Mouse (Mus musculus) spleen, postnatal 36 days (tissue): ENCODE data around the gene Mindy1.

Experiments
- DNase-seq, 2 experiments: peaks; one replicate each; pipeline ENCODE4 v3.0.0; 2022; ENCODE audit warnings: low spot score in 2 of 2, mixed read lengths in 1 of 2

Gene Mindy1

GRCm38 (mm10) chr3:95293537-95293936 lies 12.4 kb downstream of the Mindy1 start:
- peak in 1 of 2 experiments; percentile 40 for DNase-seq

GRCm38 (mm10) chr3:95294316-95294715 lies 13.2 kb downstream of the Mindy1 start:
- no peak for DNase-seq

- DNase-seq: no peak
These were observed 13.6 kb downstream of the Mindy1 start for GRCm38 (mm10) chr3:95294718-95295117.

- no peak for DNase-seq
These were observed 14.4 kb downstream of the Mindy1 start for GRCm38 (mm10) chr3:95295321-95296102.

- DNase-seq: no peak
These were observed 14.9 kb downstream of the Mindy1 start for GRCm38 (mm10) chr3:95296103-95296469.

- DNase-seq: no peak
These were observed 16.9 kb downstream of the Mindy1 start for GRCm38 (mm10) chr3:95298018-95298417.

- no peak for DNase-seq
These were observed 20.2 kb downstream of the Mindy1 start for GRCm38 (mm10) chr3:95301204-95301796.

GRCm38 (mm10) chr3:95306244-95306643 lies 25.1 kb downstream of the Mindy1 start:
- no peak for DNase-seq

GRCm38 (mm10) chr3:95307100-95307499 lies 26.0 kb downstream of the Mindy1 start, which contains the start of gene Anxa9:
Anxa9 (minus strand) TSS chr3:95307176.
- DNase-seq: no peak

GRCm38 (mm10) chr3:95310496-95310895 lies 29.4 kb downstream of the Mindy1 start:
- DNase-seq: no peak

- peak; percentile 43 to 66 for DNase-seq
These were observed 30.1 kb downstream of the Mindy1 start for GRCm38 (mm10) chr3:95310968-95311882.

- DNase-seq: peak; percentile 57 to 68
These were observed 31.5 kb downstream of the Mindy1 start for GRCm38 (mm10) chr3:95312623-95313022.

GRCm38 (mm10) chr3:95313476-95313875 lies 32.3 kb downstream of the Mindy1 start:
- no peak for DNase-seq

GRCm38 (mm10) chr3:95314075-95314474 lies 32.9 kb downstream of the Mindy1 start:
- no peak for DNase-seq

- DNase-seq: no peak
These were observed 33.4 kb downstream of the Mindy1 start, which contains the start of gene Cers2 for GRCm38 (mm10) chr3:95314486-95315093. Cers2 (plus strand) TSS chr3:95314791.

GRCm38 (mm10) chr3:95315094-95315843 lies 34.1 kb downstream of the Mindy1 start:
- DNase-seq: peak; percentile 94

- DNase-seq: no peak
These were observed 34.9 kb downstream of the Mindy1 start for GRCm38 (mm10) chr3:95315844-95316550.

GRCm38 (mm10) chr3:95317414-95318080 lies 36.4 kb downstream of the Mindy1 start:
- DNase-seq: peak; percentile 47 to 65

GRCm38 (mm10) chr3:95318548-95318947 lies 37.4 kb downstream of the Mindy1 start:
- DNase-seq: no peak

GRCm38 (mm10) chr3:95319110-95319509 lies 38.0 kb downstream of the Mindy1 start:
- DNase-seq: no peak
